Mouse (Mus musculus) heart, embryonic 16.5 days (tissue): ENCODE results near the gene Tulp2. TPM values are rescaled to one million over a fixed set of nuclear protein-coding genes. Genes with fewer than 3 reads are reported as not detected.

Experiments
- ATAC-seq: fragments of 200-750 bp; cut with Nextera tagmentation; replicated peaks from 2 replicates; pipeline ENCODE4 v1.8.0; 2017; ENCODE audit warnings: moderate number of reproducible peaks; ENCODE audit not compliant: insufficient read depth, low FRiP score; ENCODE audit errors: extremely low read depth
- H3K27ac ChIP-seq: fragments of 300-500 bp; sonication (generic); 2 replicates; pipeline ENCODE4 v1.5.1; 2014; ENCODE audit warnings: mild to moderate bottlenecking, low read length, control low read depth, moderate library complexity
- H3K27me3 ChIP-seq: fragments of 300-500 bp; sonication (generic); 2 replicates; pipeline ENCODE4 v1.6.1; 2014; ENCODE audit warnings: low read length, mixed read lengths; ENCODE audit not compliant: control insufficient read depth, insufficient read depth
- H3K36me3 ChIP-seq: fragments of 300-500 bp; sonication (generic); 2 replicates; pipeline ENCODE4 v1.6.1; 2014; ENCODE audit not compliant: control insufficient read depth, insufficient read depth
- H3K4me1 ChIP-seq: fragments of 300-500 bp; sonication (generic); 2 replicates; pipeline ENCODE4 v1.6.1; 2014; ENCODE audit warnings: low read length, mixed read lengths; ENCODE audit not compliant: control insufficient read depth, insufficient read depth
- H3K4me2 ChIP-seq: fragments of 300-500 bp; sonication (generic); 2 replicates; pipeline ENCODE4 v1.6.1; 2014; ENCODE audit warnings: low read depth, mild to moderate bottlenecking, control low read depth, low read length
- H3K4me3 ChIP-seq: fragments of 300-500 bp; sonication (generic); 2 replicates; pipeline ENCODE4 v1.5.1; 2014; ENCODE audit warnings: mild to moderate bottlenecking, control low read depth, low read length
- H3K9ac ChIP-seq: fragments of 300-500 bp; sonication (generic); 2 replicates; pipeline ENCODE4 v1.6.1; 2014; ENCODE audit warnings: low read length, control low read depth
- H3K9me3 ChIP-seq: fragments of 300-500 bp; sonication (generic); replicated peaks from 2 replicates; pipeline ENCODE4 v1.6.1; 2016; ENCODE audit warnings: low read length; ENCODE audit not compliant: control insufficient read depth
- WGBS: fragments of 180-500 bp; shearing (Covaris S2); extraction: QIAGEN DNeasy Blood & Tissue Kit; methylation state at CpG from one replicate; pipeline ENCODE4 v1.1.7; 2014; 5-methylcytosine and 5-hydroxymethylcytosine counted together
- polyA plus RNA-seq: library from polyadenylated mRNA; unstranded; fragments of >200 nt; fragmentation: Nextera tagmentation; extraction: Ambion mirVana; gene quantifications from 2 replicates; pipeline ENCODE4 v1.2.1, GENCODE M21; 2015

The Tulp2 gene
- polyA plus RNA-seq, result 0.35 and 0.71 TPM in 2 replicates

- Histone ChIP-seq H3K27ac (no peak within 1 kb of the TSS), H3K36me3 (no peaks in the 10 kb centered on the region), H3K4me1 (no peaks in the 10 kb centered on the region), H3K4me2 (no peak within 1 kb of the TSS), H3K9ac (no peak within 1 kb of the TSS), H3K27me3 (no peaks in the 10 kb centered on the region), H3K9me3 (no peaks in the 10 kb centered on the region), H3K4me3 (no peak within 1 kb of the TSS)
- ATAC-seq, result 0 out of 2 replicates have a peak, but pooled peaks have one; percentile 54
- 47% methylated on average over 15 of the region's 15 CpGs for WGBS
Measured at GRCm38 (mm10) chr7:45481374-45481927, at the start of gene Tulp2. TSS of gene Tulp2 (plus strand) at chr7:45481877.

DNA sequence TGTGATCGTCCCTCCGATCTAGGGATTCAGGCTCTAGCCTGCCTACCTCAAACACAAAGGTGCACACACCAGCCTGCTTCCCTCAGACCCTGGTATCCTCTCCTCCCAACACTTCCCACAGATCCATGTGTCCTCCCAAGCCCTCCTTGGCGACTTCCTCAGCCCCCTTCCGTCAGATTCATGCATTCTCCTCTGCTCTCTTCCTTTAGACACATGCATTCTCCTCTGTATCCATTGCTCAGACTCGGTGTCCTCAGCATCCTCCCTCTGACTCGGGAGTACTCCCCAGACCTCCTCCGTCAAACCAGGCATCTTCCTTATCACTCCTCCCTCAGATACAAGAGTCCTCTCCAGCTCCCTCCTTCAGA is 47.9 kb upstream of the Tulp2 start:
- no peaks in the 10 kb centered on the region for H3K27me3 ChIP-seq
- under 1% methylated on average over 7 of the region's 7 CpGs for WGBS
- peak overlapping the region; percentile 98 for H3K4me2 ChIP-seq
- no peak for ATAC-seq
- peak overlapping the region; percentile 86 for H3K9ac ChIP-seq
- H3K9me3 ChIP-seq, result no peaks in the 10 kb centered on the region
- H3K36me3 ChIP-seq, result peaks cover 9% of the 10 kb centered on the region
- H3K4me1 ChIP-seq, result peaks cover 35% of the 10 kb centered on the region
- peak overlapping the region; percentile 93 for H3K27ac ChIP-seq
- H3K4me3 ChIP-seq, result peak overlapping the region; percentile 90

GRCm38 (mm10) chr7:45434203-45435015 is 47.3 kb upstream of the Tulp2 start, which contains the start of gene Gys1:
TSS of gene Gys1 (plus strand) at chr7:45434844.
- H3K36me3 ChIP-seq, result peaks cover 3% of the 10 kb centered on the region
- H3K4me2 ChIP-seq, result peak within 1 kb of the TSS; percentile 98
- no peaks in the 10 kb centered on the region for H3K9me3 ChIP-seq
- peak; percentile 95 for ATAC-seq
- H3K4me3 ChIP-seq, result peak within 1 kb of the TSS; percentile 90
- H3K27me3 ChIP-seq, result no peaks in the 10 kb centered on the region
- peak within 1 kb of the TSS; percentile 94 for H3K9ac ChIP-seq
- H3K4me1 ChIP-seq, result peaks cover 35% of the 10 kb centered on the region
- peak within 1 kb of the TSS; percentile 93 for H3K27ac ChIP-seq
- WGBS, result under 1% methylated on average over 45 of the region's 45 CpGs

DNA sequence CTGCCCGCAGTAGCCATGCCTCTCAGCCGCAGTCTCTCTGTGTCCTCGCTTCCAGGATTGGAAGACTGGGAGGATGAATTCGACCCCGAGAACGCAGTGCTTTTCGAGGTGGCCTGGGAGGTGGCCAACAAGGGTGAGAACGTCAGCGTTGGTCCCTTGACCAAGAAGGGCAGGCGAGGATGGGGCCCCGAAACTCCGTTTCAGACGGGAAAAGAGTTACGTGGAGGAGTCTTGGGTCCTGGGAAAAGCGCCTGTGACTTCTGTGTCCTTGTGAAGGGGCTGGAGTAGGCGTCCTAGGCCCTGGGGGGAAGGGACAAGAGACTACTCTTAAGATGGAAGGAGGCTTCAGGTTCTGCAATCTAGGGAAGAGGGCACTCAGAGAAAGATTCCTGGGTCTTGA is 46.6 kb upstream of the Tulp2 start:
- peak; percentile 2; the same call in 1 of the 2 replicates for ATAC-seq
- 2% methylated on average over 16 of the region's 16 CpGs for WGBS
- Histone ChIP-seq H3K4me1 (peaks cover 35% of the 10 kb centered on the region), H3K4me3 (peak overlapping the region; percentile 73), H3K9ac (peak overlapping the region; percentile 94), H3K4me2 (peak overlapping the region; percentile 71), H3K27me3 (no peaks in the 10 kb centered on the region), H3K9me3 (no peaks in the 10 kb centered on the region), H3K36me3 (peaks cover 4% of the 10 kb centered on the region), H3K27ac (peak overlapping the region; percentile 91)

DNA sequence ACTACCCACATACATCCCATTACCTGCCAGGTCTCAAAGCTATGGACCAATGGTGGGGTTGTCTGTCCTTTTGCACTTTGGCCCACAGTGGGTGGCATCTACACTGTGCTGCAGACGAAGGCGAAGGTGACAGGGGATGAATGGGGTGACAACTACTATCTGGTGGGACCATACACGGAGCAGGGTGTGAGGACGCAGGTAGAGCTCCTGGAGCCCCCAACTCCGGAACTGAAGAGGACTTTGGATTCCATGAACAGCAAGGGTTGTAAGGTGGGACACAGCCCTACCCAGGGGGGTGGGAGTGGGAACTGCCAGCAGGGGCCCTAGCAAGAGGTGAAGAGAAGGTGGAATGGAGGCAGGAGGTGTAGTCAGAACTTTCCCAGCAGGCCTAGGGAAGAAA is 45.2 kb upstream of the Tulp2 start:
- H3K27me3 ChIP-seq, result no peaks in the 10 kb centered on the region
- no peak overlapping the region; the same call in 1 of the 2 replicates for H3K4me3 ChIP-seq
- no peak for ATAC-seq
- H3K27ac ChIP-seq, result no peak overlapping the region
- peaks cover 10% of the 10 kb centered on the region for H3K36me3 ChIP-seq
- peak overlapping the region; percentile 71 for H3K4me2 ChIP-seq
- H3K4me1 ChIP-seq, result peaks cover 35% of the 10 kb centered on the region
- H3K9ac ChIP-seq, result peak overlapping the region; percentile 23; the same call in 1 of the 2 replicates
- no peaks in the 10 kb centered on the region for H3K9me3 ChIP-seq
- 79% methylated on average over 5 of the region's 5 CpGs for WGBS

DNA sequence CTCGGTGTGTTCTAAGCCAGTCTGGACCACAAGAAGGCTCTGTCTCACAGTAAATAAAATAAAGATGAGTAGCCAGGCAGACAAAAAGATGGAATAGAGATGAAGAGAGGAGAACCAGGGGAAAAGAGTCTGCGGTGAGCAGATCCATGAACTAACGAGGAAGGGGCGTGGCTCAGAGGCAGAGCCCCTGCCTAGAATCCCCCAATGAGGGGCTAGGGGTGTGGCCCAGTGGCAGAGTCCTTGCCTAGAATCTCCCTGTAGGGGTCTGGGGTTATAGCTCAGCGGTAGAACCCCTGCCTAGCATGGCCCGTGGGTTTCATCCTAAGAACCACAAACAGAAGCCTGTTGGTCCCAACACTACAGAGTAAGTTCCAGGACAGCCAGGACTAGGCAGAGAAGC is 44.6 kb upstream of the Tulp2 start:
- H3K9ac ChIP-seq, result peak overlapping the region; percentile 47
- no peak for ATAC-seq
- WGBS, result 43% methylated on average over 6 of the region's 6 CpGs

DNA sequence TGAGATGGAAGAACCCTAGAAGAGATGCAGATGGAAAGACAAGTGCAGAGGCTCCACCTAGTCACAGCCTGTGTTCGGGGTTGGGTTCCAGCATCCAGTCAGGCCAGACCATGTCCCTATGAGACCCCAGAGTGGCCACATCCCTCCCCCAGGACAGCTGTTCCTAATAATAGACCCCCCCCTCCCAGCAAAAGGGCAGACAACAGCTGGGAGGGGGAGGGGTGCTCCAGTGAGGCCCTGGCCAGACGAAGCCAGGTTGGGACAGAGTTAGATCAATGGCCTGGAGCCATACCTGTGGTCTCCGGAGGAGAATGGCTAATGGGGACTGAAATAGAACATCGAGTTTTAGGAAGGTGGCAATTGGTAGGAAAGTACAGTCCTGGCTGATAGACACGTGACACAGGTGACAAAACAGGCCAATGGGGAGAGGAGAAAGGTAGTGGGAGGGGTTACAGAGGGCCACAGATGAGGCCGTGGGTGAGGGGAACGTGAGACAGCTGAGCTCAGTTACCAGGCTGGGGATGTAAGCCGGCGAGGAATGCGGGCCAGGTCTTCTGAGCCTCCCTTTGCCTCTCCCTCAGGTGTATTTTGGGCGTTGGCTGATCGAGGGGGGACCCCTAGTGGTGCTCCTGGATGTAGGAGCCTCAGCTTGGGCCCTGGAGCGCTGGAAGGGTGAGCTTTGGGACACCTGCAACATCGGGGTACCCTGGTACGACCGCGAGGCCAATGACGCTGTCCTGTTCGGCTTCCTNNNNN is 44.0 kb upstream of the Tulp2 start, which contains the start of gene Ruvbl2:
Gene Ruvbl2 (minus strand): TSS at position 576 of the 756 bp plus-strand sequence.
- Histone ChIP-seq H3K9ac (peak within 1 kb of the TSS; percentile 47), H3K4me3 (no peak within 1 kb of the TSS), H3K4me1 (peaks cover 34% of the 10 kb centered on the region), H3K36me3 (peaks cover 17% of the 10 kb centered on the region), H3K4me2 (peak within 1 kb of the TSS; percentile 25), H3K9me3 (no peaks in the 10 kb centered on the region), H3K27me3 (no peaks in the 10 kb centered on the region), H3K27ac (no peak within 1 kb of the TSS)
- WGBS, result 37% methylated on average over 19 of the region's 19 CpGs
- ATAC-seq, result no peak

More for the DNA sequence above, 44.6 kb upstream of the Tulp2 start:
- no peak overlapping the region for H3K27ac ChIP-seq
- H3K36me3 ChIP-seq, result peaks cover 13% of the 10 kb centered on the region
- H3K4me3 ChIP-seq, result no peak overlapping the region
- no peaks in the 10 kb centered on the region for H3K27me3 ChIP-seq
- no peaks in the 10 kb centered on the region for H3K9me3 ChIP-seq
- H3K4me2 ChIP-seq, result peak overlapping the region; percentile 25
- peaks cover 35% of the 10 kb centered on the region for H3K4me1 ChIP-seq

DNA sequence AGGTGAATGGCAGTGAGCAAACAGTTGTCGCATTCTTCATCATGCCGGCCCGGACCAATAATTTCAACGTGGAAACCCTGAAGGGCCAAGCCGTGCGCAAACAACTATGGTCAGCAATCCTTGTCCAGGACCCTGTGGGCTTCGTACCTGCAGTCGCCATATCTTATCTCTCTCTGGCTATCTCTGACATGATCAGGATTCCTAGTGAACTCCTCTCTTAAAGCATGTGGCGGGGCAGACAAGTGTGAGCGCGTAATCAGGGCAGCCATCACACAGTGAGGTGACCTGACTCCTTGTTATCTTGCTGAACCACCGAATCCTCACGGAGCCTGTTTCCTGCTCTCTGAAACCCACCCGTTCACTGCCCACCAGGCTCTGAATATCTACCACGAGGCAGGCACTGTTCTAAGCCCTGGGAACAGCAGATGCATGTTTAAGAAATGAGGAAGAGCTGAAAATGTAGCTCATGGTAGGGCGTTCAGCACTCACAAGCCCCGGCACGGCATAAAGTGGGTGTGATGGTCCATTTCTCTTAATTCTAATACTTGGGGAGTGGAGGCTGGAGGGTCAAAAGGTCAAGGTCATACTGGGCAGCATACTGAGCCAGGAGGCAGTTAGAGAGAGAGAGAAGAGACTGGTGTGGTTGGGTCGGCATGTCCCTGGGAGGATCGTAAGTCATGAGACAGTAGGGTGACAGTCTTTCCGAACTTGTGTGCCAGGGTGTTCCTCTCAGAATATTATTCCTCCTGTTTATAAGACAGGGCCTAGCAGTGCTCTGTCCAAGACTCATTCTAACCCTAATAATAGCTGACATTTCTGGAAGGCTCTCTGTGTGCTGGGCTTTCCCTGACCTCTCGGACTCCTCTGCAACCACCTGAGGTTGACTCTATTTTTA is 37.9 kb upstream of the Tulp2 start:
- Histone ChIP-seq H3K4me1 (peaks cover 6% of the 10 kb centered on the region), H3K27me3 (no peaks in the 10 kb centered on the region), H3K36me3 (peaks cover 46% of the 10 kb centered on the region), H3K4me2 (no peak overlapping the region), H3K27ac (no peak overlapping the region), H3K9me3 (no peaks in the 10 kb centered on the region), H3K9ac (no peak overlapping the region), H3K4me3 (no peak overlapping the region)
- 74% methylated on average over 22 of the region's 22 CpGs for WGBS
- no peak for ATAC-seq
